In the genomic region with DNA sequence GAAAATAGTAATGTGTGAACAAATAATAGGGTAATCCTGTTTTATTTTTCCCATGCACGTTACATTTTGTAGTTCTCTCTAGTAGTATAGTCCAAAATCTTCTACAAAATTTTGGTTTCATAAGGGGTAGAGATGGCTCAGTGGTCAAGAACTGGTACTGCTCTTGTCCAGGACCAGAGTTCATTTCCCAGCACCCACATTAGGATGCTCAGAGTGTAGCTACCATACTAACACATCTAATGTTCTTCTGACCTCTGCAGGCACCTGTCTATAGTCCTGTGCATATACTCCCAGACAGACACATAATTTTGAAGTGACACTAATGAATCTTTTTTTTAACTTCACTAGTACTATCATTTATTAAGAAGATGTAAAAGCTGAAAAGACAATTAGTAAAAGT, we compare ENCODE assay signal across 9 mouse cellular contexts. TPM values are rescaled to one million over a fixed set of nuclear protein-coding genes. Genes with fewer than 3 reads are reported as not detected.
A peak's percentile ranks its signal among the peaks of the same experiment; 100 is the strongest.
DNase-seq lines count a peak whose midpoint lies in the region; ATAC-seq and TF ChIP-seq lines count a peak whose summit lies in the region.
"Had no signal": no experiment of that assay in that cellular context is flagged by ENCODE, and none has a peak within 500 bp of the region (broad histone marks: within the 10 kb centered on the region; RNA-seq: fewer than 3 reads in every experiment).

No protein-coding gene starts in this region.

- no peaks in the 10 kb centered on the region for H3K36me3 ChIP-seq in heart, embryonic 11.5 days (ENCODE audit: control insufficient read depth, insufficient read depth, low read length)
- H3K36me3 ChIP-seq in liver, adult 2 months (ENCODE audit: control insufficient read depth, insufficient read depth, low read length), result no peaks in the 10 kb centered on the region
- no peaks in the 10 kb centered on the region for H3K36me3 ChIP-seq in embryonic facial prominence, embryonic 11.5 days (replicated peaks; ENCODE audit: control insufficient read depth, insufficient read depth, low read depth, low read length)
- H3K36me3 ChIP-seq in liver, postnatal 0 days (replicated peaks; ENCODE audit: insufficient read depth, low read length), result no peaks in the 10 kb centered on the region
- H3K36me3 ChIP-seq: liver, embryonic 15.5 days had no signal

- DNase-seq in heart, postnatal 10 days, result no peak
- DNase-seq in liver, adult 2 months (ENCODE audit: extremely low read depth, low read depth, low spot score), result no peak
- no peak for DNase-seq in liver
- no peak for DNase-seq in embryonic facial prominence, embryonic 11.5 days (ENCODE audit: low spot score)
- DNase-seq in liver, postnatal 0 days, result no peak
- DNase-seq in embryo, embryonic 11 days, result no peak
- DNase-seq in frontal cortex, postnatal 10 days (ENCODE audit: low spot score in 2 of 2), result no peak

- H3K4me3 ChIP-seq in heart, embryonic 11.5 days (ENCODE audit: low read depth, low read length), result peak overlapping the region; percentile 82; the same call in 1 of the 2 replicates
- H3K4me3 ChIP-seq in liver, adult 2 months (ENCODE audit: insufficient read depth, low read depth, low read length), result peak overlapping the region; percentile 83; the same call in 1 of the 2 replicates
- no peak overlapping the region for H3K4me3 ChIP-seq in embryonic facial prominence, embryonic 11.5 days (ENCODE audit: low read depth, low read length)
- no peak overlapping the region for H3K4me3 ChIP-seq in liver, postnatal 0 days (ENCODE audit: low read depth, low read length)

- no peaks in the 10 kb centered on the region; the same call in 1 of the 2 replicates for H3K79me2 ChIP-seq in liver, adult 2 months (ENCODE audit: control insufficient read depth, insufficient read depth, low read length)

- H3K27ac ChIP-seq in heart, embryonic 11.5 days (ENCODE audit: low read depth, low read length), result no peak overlapping the region
- H3K27ac ChIP-seq in liver, adult 2 months (replicated peaks; ENCODE audit: insufficient read depth, low read depth, low read length), result no peak overlapping the region
- H3K27ac ChIP-seq in embryonic facial prominence, embryonic 11.5 days (replicated peaks; ENCODE audit: low read depth, low read length), result no peak overlapping the region
- no peak overlapping the region for H3K27ac ChIP-seq in liver, postnatal 0 days (ENCODE audit: low read depth)

- peak overlapping the region; percentile 42 for H3K4me2 ChIP-seq in heart, embryonic 11.5 days
- H3K4me2 ChIP-seq in embryonic facial prominence, embryonic 11.5 days (ENCODE audit: low read depth, low read length), result peak overlapping the region; percentile 27; the same call in 1 of the 2 replicates
- H3K4me2 ChIP-seq in liver, postnatal 0 days (ENCODE audit: low read depth, low read length), result peak overlapping the region; percentile 84; the same call in 1 of the 2 replicates

- TF ChIP-seq POLR2A in liver, adult 2 months (IDR thresholded peaks at IDR 0.05; ENCODE audit: extremely low read depth, insufficient read depth, low read length), result no peak

- intact Hi-C loops in heart, postnatal 10 days (cut with DNase I), result loop anchor here (2.0 to 5.0 kb wide), 2 partner anchors 75 to 121 kb away; no protein-coding TSS in a partner anchor

- TF ChIP-seq EP300 in liver, postnatal 0 days (IDR thresholded peaks at IDR 0.05; ENCODE audit: low read depth), result no peak

- 88% methylated on average over 1 of the region's 1 CpGs for WGBS in heart, embryonic 11.5 days (ENCODE audit: insufficient replicate concordance)
- WGBS in liver, adult 2 months, result 93% methylated on average over 1 of the region's 1 CpGs
- WGBS in embryonic facial prominence, embryonic 11.5 days, result 92% methylated on average over 1 of the region's 1 CpGs
- 69% methylated on average over 1 of the region's 1 CpGs for WGBS in liver, postnatal 0 days (ENCODE audit: insufficient replicate concordance)

- H3K9me3 ChIP-seq in heart, embryonic 11.5 days (replicated peaks; ENCODE audit: control insufficient read depth, low read length), result no peaks in the 10 kb centered on the region
- no peaks in the 10 kb centered on the region for H3K9me3 ChIP-seq in embryonic facial prominence, embryonic 11.5 days (replicated peaks; ENCODE audit: control insufficient read depth, low read length)
- no peaks in the 10 kb centered on the region for H3K9me3 ChIP-seq in liver, postnatal 0 days (ENCODE audit: low read length)
- H3K9me3 ChIP-seq: liver, embryonic 15.5 days had no signal

- ATAC-seq in heart, embryonic 11.5 days (replicated peaks; ENCODE audit: insufficient number of reproducible peaks, low FRiP score, low TSS enrichment), result no peak
- no peak for ATAC-seq in embryonic facial prominence, embryonic 11.5 days (replicated peaks; ENCODE audit: insufficient number of reproducible peaks, low FRiP score, low TSS enrichment, low read depth)
- ATAC-seq in liver, postnatal 0 days, result no peak

- TF ChIP-seq CTCF in liver, adult 2 months (IDR thresholded peaks at IDR 0.05; ENCODE audit: low read depth, low read length), result no peak
- TF ChIP-seq CTCF in liver, postnatal 0 days (IDR thresholded peaks at IDR 0.05; ENCODE audit: low read depth), result no peak

- no peaks in the 10 kb centered on the region for H3K27me3 ChIP-seq in heart, embryonic 11.5 days (ENCODE audit: control insufficient read depth, insufficient read depth, low read length)
- H3K27me3 ChIP-seq in liver, adult 2 months (ENCODE audit: control insufficient read depth, insufficient read depth, low read length), result no peaks in the 10 kb centered on the region
- H3K27me3 ChIP-seq in embryonic facial prominence, embryonic 11.5 days (ENCODE audit: control insufficient read depth, insufficient read depth, low read length), result no peaks in the 10 kb centered on the region
- H3K27me3 ChIP-seq in liver, postnatal 0 days (ENCODE audit: insufficient read depth, low read length), result peaks cover 12% of the 10 kb centered on the region

- 0 out of 2 replicates have a peak, but pooled peaks cover 2% of the 10 kb centered on the region for H3K4me1 ChIP-seq in heart, embryonic 11.5 days (ENCODE audit: control insufficient read depth, insufficient read depth, low read length)
- H3K4me1 ChIP-seq in liver, adult 2 months (ENCODE audit: control insufficient read depth, insufficient read depth, low read length), result peaks cover 2% of the 10 kb centered on the region; the same call in 1 of the 2 replicates
- no peaks in the 10 kb centered on the region for H3K4me1 ChIP-seq in embryonic facial prominence, embryonic 11.5 days (ENCODE audit: control insufficient read depth, insufficient read depth, low read length)
- H3K4me1 ChIP-seq in liver, postnatal 0 days (ENCODE audit: insufficient read depth), result peaks cover 8% of the 10 kb centered on the region; the same call in 1 of the 2 replicates

- H3K9ac ChIP-seq in heart, embryonic 11.5 days (ENCODE audit: low read depth, low read length), result no peak overlapping the region
- H3K9ac ChIP-seq in liver, adult 2 months (ENCODE audit: low read depth, low read length), result no peak overlapping the region
- no peak overlapping the region for H3K9ac ChIP-seq in embryonic facial prominence, embryonic 11.5 days (replicated peaks; ENCODE audit: low read length)
- no peak overlapping the region for H3K9ac ChIP-seq in liver, postnatal 0 days (replicated peaks)

RNA-seq across cellular contexts. Expression of a gene that starts 1.7 kb away (rescaled TPM):
- polyA plus RNA-seq in heart, embryonic 11.5 days (2014; fragmentation: Nextera tagmentation; extraction: Ambion mirVana), result 21.3 and 23.2 TPM in 2 replicates
- total RNA-seq in heart, postnatal 10 days (2021), result 1 to 10 TPM; 8.6 to 10.0 TPM
- total RNA-seq in liver, adult 2 months (2014; rRNA removed), result 12.5 and 15.2 TPM in 2 replicates
- 1.9 and 4.4 TPM in 2 replicates for polyA plus RNA-seq in liver, adult 2 months (2012; rRNA removed)
- 45.1 and 47.2 TPM in 2 replicates for polyA plus RNA-seq in embryonic facial prominence, embryonic 11.5 days (2014; fragmentation: Nextera tagmentation; extraction: Ambion mirVana)
- polyA plus RNA-seq in liver, postnatal 0 days (2015; fragmentation: Nextera tagmentation; extraction: Ambion mirVana), result 5.6 and 5.8 TPM in 2 replicates

Comparison
In these comparisons a context has a peak if more than half of its experiments do, and no peak if none do; other contexts are left out.
1. H3K4me3 ChIP-seq: peak in heart, embryonic 11.5 days (single experiment) and liver, adult 2 months (single experiment); none in embryonic facial prominence, embryonic 11.5 days (single experiment) and liver, postnatal 0 days (single experiment).
2. H3K4me2 ChIP-seq: peak in every context shown above with its lines; median percentile 84 in liver, postnatal 0 days; 42 in heart, embryonic 11.5 days; 27 in embryonic facial prominence, embryonic 11.5 days.